Mouse (Mus musculus): Measurements from ENCODE around the gene Srprb.

DNA sequence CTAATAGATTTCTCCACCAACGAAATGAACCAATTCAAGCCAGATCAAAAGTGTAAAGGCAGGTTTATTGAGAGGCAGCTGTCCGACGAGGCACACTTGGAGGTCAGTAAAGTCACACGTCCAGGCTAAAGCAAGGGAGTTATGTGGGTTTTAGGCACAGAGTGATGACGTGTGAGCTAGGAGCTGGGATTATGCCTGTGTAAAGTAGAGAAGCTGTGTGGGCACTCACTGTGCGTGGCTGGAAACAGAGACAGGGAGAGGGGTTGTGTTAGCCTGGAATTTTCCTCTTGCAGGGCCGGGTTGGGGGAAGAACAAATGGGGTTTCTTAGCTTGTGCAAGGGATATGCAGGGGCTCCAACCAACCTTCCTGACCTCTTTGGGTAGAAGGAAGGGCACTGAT is 33.2 kb downstream of the Srprb start:
- TF ChIP-seq CTCF (IDR thresholded peaks at IDR 0.05; ENCODE audit: extremely low read depth, insufficient read length, insufficient replicate concordance, low read depth, low read length) (no peak), POLR2A (IDR thresholded peaks at IDR 0.05; ENCODE audit: low read depth, low read length) (no peak)

Measured in small intestine, adult 2 months (tissue).